Mouse (Mus musculus) left cerebral cortex, adult 8-10 months (tissue): ENCODE results near the gene Ccdc69. TPM values are rescaled to one million over a fixed set of nuclear protein-coding genes. Genes with fewer than 3 reads are reported as not detected.
"Not testable (repeated sequence)": the region's sequence is repeated elsewhere in the genome, so short reads cannot be mapped to it uniquely, and the experiment has no call there.

Experiments used
- DNase-seq, 2 experiments: peaks; one replicate each; pipeline ENCODE4 v3.0.0; 2022; ENCODE audit warnings: low spot score in 2 of 2
- total RNA-seq, 4 experiments: library from RNA; stranded (reverse); gene quantifications; 2 replicates each; pipeline ENCODE4 v1.2.4; 2022

Ccdc69 gene
- total RNA-seq, 4 experiments from 2014 or later, result 0.44 to 0.50 (median 0.47) TPM

DNA sequence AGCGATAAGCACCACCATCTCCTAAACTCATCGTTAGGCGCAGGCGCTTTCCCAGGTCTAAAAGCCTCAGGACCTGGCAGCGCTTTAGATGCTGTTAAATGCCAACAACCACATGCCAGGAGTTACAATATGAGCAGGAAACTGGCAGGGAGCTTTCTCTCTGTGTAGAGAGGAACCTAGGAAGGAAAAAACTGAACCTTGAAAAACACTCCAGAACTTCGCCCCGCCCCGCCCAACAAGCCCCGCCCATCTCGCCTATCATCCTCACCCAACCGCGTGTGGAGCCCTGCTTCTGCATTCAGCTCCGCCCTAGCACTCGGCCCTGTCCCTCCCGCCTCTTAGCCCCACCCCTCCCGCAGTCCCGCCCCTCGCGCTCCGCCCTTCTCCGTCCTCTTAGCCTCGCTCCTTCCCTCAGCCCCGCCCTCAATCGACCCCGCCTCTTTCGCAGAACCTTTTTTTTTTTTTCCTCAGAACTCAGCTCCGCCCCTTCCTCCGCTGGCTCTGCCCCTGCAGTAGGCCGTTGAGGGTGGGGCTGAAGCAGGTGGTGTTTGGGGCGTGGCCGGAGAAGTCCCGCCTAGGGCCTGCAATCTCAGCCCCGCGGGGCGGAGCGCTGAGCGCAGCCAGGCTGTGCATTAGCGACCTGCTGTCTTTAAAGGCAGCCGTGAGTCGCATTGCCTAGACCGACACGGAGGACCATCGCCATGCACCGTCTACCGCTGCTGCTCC, 19.7 kb upstream of the Ccdc69 start, which contains the start of gene Gm2a:
Gm2a (plus strand) TSS at position 653 of the 726 bp plus-strand sequence.
- DNase-seq, result peak; percentile 77 to 95

DNA sequence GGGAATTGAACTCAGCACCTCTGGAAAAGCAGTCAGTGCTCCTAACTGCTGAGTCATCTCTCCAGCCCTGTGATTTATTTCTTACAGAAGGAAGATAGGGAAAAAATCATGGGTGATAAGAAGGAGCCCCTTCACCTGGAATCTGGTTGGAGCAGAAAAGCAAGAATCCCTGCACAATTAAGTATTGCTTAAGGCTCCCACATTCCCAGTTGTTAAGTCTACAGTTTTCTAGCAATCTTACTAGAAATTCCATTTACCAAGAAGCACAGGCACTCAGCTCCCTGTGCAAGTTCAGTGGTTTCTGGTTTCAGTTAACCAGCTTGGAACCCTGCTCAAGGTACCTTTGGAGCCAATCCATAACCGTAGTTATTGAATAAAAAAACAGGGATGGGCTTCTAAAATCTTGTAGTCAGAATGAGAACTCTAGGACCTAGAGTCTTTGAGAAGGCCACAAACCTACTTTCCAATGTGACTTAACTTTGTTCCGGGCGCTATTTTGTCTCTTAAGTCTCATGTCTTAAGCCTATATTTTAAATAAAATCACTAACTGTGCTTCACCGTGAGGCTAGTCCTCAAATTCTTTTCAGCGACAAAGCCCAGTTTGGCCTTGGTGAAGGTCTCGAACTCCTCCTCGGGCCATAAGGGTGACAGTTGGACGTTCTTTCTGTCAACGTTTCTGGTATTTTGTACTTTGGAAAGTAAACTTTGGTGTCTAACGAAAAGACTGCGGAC, 19.0 kb upstream of the Ccdc69 start:
- DNase-seq, result no peak

DNA sequence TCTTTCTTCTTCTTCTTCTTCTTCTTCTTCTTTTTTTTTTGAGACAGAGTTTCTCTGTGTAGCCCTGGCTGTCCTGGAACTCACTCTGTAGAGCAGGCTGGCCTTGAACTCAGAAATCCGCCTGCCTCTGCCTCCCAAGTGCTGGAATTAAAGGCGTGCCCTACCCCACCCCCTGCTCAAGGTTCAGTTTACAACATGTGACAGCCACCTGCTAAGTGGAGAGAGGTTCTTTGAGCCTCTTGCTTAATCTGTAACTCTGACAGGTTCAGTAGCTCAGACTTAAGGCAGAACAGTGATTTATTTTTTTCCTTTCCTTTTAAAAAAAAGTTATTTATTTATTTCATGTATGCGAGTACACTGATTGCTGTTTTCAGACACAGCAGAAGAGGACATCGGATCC, 18.4 kb upstream of the Ccdc69 start:
- DNase-seq, result not testable (repeated sequence)

DNA sequence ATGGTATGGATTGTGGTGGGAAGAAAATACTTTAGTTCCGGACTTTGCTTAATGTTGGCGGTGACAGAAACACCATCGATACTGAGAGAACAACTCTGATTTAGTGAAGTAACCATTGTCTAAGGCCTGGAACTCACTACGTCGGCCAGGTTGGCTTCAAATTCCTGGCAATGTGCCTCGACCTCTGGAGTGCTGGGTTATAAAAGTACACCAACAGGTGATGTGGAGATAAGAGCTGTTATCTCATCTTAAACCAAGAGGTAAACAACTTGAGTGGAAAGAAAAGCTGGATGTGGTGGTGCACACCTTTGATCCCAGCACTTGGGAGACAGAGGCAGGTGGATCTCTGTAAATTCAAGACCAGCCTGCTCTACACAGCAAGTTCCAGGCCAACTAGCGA, 15.2 kb upstream of the Ccdc69 start:
- DNase-seq, result no peak

DNA sequence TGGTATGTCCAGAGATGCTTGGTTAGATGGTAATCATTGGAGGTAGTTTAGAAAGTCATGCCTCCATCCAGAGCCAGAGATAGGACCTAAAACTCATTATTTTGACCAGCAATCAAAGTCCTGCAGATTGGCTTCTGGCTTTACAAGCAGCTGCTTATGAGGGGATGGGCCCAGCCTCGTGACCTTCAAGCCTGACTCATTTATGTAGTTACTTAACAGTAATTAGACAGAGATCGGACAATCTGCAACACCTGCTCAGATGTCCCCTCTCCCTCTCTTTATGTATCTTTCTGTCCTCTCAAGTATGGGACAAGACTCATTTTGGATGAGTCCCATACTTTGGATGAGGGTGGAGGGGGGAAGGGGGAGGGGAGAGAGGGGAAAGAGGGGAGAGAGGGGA, 12.0 kb upstream of the Ccdc69 start:
- no peak for DNase-seq

DNA sequence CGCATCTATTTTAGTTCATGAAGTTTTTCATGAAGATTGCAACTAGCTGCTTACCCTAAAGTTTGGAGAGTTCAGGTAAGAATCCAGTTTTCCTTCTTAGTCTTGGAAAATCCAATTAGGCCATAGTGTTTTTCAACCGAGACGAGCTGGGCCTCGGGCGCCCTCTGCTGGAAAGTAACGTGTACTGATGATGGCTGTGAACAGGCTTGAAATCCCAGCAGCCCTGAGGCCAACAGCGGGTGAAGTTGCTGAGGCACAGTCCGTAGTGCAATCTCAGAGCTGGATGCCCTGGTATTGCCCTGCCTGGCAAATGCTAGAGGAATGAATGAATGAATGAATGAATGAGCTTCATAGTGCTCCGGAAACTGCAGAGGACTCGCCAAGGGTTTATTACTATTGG, 9.1 kb upstream of the Ccdc69 start:
- DNase-seq, result peak in 1 of 2 experiments; percentile 63

DNA sequence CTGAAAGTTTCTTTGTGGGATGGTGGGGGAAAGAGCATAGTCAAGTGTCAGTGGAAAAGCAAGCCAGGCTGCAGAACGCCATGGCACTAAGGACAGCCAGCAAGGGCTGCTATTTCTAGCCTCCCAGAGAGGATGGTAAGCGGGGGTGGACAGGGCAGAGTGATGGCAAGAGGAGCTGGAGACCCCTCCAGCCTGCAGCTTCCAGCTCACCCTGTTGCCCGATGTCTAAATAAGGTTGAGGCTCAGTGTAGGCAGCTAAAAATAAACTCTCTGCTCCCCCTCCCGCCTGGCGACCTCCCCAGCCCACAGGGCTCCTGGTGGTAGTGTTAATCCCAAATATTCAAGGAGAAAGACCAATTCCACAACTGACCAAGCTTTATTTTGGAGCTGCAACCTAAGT, 7.5 kb upstream of the Ccdc69 start:
- no peak for DNase-seq

DNA sequence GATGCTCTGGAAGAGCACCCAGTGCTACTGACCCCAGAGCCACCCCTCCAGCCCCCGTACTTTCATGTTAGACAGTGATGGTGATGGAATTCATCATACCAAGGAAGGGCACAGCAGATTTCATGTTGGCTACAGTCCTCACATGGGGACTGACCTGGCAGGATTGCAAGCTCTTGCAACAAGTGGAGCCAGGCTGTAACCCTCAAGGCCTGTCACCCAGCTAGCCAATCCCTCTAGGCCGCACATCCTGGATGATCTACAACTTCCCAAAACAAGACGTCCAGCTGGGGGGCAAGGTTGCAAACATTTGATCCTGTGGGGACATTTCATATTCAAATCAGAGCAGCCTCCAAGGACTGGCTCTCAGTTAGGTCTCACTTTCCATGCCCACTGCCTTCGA, 6.7 kb upstream of the Ccdc69 start:
- no peak for DNase-seq

DNA sequence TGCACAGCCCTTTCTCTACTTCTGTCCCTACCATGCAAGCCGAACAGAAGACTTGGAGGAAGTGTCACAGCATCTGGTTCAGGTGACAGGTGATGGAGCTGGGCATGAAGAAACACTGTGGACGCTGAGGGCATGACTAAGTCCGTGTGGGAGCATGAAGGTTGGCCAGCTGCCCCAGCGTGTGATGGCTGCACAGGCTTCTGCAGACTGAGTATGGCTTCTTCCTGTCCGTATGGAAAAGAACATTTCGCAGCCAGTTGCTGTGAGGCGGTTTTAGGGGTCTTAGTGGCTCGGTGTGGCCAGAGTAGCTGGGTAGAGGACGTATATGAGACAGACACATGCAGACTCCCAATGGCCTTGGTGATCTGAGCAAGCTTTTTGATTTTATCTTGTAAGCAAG, 3.3 kb upstream of the Ccdc69 start:
- DNase-seq, result no peak

- no peak for DNase-seq
Measured at GRCm38 (mm10) chr11:55079180-55079579, 1.2 kb upstream of the Ccdc69 start.

DNA sequence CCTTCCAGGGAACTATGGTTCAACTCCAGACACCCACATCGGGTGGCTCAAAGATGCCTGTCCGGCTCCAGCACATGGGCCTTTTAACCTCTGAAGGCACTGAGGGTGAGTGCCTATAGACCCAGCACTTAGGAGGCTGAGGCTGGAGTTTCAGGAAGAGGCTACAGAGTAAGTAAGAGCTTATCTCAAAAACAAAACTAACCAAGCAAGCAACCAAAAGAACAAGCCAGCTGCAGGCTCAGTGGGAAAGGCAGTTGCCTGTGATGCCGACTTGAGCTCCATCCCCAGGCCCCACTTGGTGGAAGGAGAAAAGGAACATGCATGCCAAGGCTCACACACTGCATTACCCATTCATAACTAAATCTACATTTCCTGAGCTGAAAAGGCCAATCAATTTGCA, 571 bp upstream of the Ccdc69 start:
- DNase-seq, result no peak

- DNase-seq, result no peak
Measured at GRCm38 (mm10) chr11:55076234-55076633, 1.7 kb downstream of the Ccdc69 start.

- DNase-seq, result no peak
Measured at GRCm38 (mm10) chr11:55075602-55076001, 2.3 kb downstream of the Ccdc69 start.

GRCm38 (mm10) chr11:55073191-55073590, 4.7 kb downstream of the Ccdc69 start:
- no peak for DNase-seq

GRCm38 (mm10) chr11:55072467-55072866, 5.5 kb downstream of the Ccdc69 start:
- no peak for DNase-seq

GRCm38 (mm10) chr11:55071344-55071743, 6.6 kb downstream of the Ccdc69 start:
- DNase-seq, result no peak

DNA sequence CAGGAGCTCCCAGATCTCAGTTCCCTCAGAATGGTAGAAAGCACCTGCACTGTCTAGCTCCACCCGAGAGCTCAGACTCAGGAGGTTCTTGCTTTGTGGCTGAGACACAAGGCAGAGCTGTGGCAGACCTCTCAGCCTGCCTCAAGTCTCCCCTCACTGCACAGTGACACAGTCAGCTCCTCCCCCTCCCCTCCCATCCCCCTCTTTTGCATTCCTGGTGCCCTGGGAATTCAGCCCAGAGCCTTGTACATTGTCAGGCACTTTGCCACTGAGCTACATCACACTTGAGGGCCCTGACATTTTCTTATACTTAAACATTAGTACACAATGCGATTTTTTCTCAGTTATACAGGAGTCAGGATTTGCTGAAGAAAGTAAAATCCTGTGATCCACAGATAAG, 8.9 kb downstream of the Ccdc69 start:
- no peak for DNase-seq

GRCm38 (mm10) chr11:55066921-55067320, 11.0 kb downstream of the Ccdc69 start:
- no peak for DNase-seq

DNA sequence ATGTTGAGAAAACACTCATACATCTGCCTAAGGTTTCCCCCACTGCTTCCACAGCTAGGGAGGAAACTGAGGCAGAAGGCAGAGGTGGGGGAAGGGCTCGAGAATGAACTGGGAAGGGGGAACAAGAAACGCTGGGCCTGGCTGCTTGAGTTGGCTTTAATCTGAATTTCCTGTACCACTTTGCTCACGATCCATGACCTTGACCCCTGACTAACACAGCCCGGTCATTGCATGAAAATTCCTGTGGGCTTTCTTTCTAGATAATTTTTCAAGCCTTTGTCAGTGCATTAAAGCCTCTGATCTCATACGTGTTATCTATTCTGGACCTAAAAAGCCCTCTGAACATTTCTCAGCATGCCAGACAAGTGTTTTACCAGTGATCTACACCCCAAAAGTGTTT, 15.1 kb downstream of the Ccdc69 start:
- DNase-seq, result no peak

- no peak for DNase-seq
Measured at GRCm38 (mm10) chr11:55060802-55061201, 17.1 kb downstream of the Ccdc69 start.

DNA sequence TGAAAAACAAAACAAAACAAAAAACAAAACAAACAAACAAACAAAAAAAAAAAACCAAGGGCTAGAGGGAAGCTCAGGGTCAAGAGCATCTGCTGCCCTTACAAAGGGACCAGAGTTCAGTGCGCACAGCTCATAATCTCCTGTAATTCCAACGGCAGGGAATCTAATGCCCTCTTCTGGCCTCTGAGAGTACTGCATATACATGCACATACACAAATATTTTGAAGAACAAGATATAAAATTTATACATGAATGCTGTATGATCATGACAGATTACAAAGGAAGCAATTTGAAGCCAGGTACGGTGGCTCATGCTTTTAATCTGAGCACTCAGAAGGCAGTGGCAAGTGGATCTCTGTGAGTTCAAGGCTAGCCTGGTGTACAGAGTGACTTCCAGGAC, 20.4 kb downstream of the Ccdc69 start:
- DNase-seq, result no peak

GRCm38 (mm10) chr11:55050837-55051510, 27.0 kb downstream of the Ccdc69 start:
- DNase-seq, result no peak
